Mouse (Mus musculus) left cerebral cortex, adult 11 months (tissue): ENCODE measurements at regions not wholly inside any gene's neighbourhood (a gene's known extent, or its start where the extent isn't known, plus 50 kb on each side); places are given as distances from the start of the nearest gene placed in this dataset.
"Not testable (repeated sequence)": the region's sequence is repeated elsewhere in the genome, so short reads cannot be mapped to it uniquely, and the experiment has no call there.

ENCODE experiments used
- DNase-seq: peaks from one replicate; pipeline ENCODE4 v3.0.0; 2022; ENCODE audit warnings: low spot score

GRCm38 (mm10) chr9:72166084-72166483 lies 54.4 kb upstream of the Tcf12 start:
- DNase-seq: no peak

DNA sequence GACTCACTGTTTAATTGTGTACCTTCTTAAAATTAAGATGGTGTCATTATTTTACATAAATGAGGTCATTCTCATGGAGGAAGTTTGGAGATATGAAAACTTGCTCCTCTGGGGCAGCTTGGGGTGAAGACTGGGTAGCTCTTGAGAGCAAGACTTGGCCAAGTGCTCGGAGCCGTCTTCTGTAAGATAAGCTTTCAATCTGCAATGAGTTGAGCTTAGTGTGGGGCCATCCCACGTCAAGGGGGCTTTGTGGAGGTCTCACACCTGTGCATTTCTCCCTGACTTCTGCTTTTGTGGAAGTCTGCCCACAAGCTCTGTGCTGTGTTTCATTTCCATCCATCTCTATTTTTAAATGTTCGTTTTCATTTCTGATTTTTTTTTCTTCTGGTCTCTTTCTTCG lies 54.9 kb upstream of the Tcf12 start:
- no peak for DNase-seq

GRCm38 (mm10) chr9:72169231-72169630 lies 57.6 kb upstream of the Tcf12 start:
- DNase-seq: no peak

- no peak for DNase-seq
Observed at GRCm38 (mm10) chr9:72169728-72170188, 58.1 kb upstream of the Tcf12 start.

- DNase-seq: no peak
Observed at GRCm38 (mm10) chr9:72170235-72170634, 58.6 kb upstream of the Tcf12 start.

DNA sequence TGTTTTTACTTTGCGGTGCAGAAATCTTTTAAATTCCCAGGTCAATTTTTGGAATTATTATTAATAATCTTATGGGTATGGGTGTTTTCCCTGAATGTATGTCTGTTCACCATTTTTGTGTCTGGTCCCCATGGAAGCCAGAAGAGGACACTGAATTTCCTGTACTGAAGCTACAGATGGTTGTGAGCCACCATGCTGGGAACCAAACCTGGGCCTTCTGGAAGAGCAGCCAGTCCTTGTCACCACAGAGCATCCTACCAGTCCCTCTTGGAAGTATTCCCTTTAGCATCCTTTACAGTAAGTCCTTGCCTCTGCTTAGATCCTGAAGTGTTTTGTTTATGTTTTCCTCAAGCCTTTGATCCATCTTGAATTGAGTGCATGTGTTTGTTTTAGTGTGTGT lies 60.7 kb upstream of the Tcf12 start:
- DNase-seq: no peak

- no peak for DNase-seq
Observed at GRCm38 (mm10) chr9:72180972-72181371, 69.3 kb upstream of the Tcf12 start.

DNA sequence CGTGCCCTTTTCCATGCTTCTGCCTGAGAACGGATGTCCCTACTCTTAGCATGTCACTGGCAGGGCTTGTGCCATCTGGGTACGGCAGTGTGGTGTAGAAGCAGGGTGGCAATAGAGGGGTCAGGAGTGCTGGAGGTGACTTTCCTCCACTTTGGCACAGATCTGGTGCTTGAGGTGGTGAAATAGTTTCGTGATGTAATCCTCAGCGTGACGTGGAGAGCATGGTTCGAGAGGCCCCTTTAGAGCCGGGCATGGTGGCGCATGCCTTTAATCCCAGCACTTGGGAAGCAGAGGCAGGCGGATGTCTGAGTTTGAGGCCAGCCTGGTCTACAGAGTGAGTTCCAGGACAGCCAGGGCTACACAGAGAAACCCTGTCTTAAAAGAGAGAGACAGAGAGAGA lies 71.7 kb upstream of the Tcf12 start:
- DNase-seq: no peak

- no peak for DNase-seq
Observed at GRCm38 (mm10) chr9:72183925-72184324, 72.3 kb upstream of the Tcf12 start.

- no peak for DNase-seq
Observed at GRCm38 (mm10) chr9:72189867-72190266, 78.2 kb upstream of the Tcf12 start.

DNA sequence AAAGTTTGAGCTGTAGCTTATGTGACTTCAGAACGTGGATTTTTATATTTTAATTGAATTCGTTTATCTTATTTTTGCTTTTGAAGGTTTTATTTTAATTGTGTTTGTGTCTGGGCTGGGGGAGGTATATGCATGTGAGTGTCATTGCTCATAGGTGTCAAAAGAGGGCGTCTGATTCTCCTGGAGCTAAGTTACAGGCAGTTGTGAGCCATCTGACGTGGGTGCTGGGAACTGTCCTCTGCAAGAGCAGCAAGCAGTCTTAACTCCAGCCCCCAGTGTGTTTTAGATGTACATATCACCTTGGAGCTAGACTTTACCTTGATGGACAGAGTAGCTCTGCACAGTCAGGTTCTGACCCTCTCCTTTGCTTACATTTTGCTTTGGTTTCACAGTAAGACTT lies 79.0 kb upstream of the Tcf12 start:
- DNase-seq: no peak

GRCm38 (mm10) chr9:72191091-72191490 lies 79.4 kb upstream of the Tcf12 start:
- no peak for DNase-seq

GRCm38 (mm10) chr9:72192051-72192952 lies 80.6 kb upstream of the Tcf12 start:
- DNase-seq: peak; percentile 38

- DNase-seq: not testable (repeated sequence)
Observed at GRCm38 (mm10) chr9:72192953-72193337, 81.3 kb upstream of the Tcf12 start.

- no peak for DNase-seq
Observed at GRCm38 (mm10) chr9:72195348-72195747, 79.3 kb upstream of the Zfp280d start.

- DNase-seq: no peak
Observed at GRCm38 (mm10) chr9:72196626-72197330, 77.9 kb upstream of the Zfp280d start.

DNA sequence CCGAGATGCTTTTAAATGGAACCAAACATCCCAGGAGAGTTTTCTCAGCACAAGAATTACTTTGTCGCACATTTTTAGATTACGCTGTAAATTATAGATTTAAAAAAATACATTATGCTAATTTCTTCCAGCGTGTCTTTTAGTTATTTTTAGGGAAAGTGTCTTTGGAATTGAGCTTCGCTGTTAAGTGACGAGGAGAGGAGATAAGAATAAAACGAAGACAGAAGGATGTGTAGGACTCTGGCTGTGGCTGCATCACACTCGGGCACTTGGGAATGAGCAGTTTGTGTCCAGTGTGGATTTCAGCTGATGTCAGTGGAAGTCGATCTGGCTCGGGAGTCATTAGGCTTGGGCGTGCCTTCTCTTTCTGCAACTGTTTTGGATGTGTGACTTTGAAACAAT lies 77.3 kb upstream of the Zfp280d start:
- no peak for DNase-seq

DNA sequence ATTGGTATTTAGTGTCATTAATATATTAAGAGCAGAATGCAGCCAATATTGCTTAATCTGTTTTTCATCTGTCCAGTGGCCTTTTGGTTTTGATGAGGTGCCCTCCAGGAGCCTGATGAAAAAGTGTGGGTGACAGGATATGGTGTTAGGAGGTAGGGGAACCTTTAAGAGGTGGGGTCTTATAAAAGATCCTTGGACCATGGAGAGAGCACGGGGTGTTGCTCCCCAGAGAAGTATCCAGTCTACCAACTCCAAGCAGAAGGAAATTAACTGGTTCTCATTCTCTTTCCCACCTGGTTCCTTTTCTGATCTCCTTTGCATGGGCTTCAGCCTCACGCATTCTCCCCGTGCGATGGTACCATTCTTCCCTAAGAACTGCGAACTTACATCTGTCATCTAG lies 75.7 kb upstream of the Zfp280d start:
- no peak for DNase-seq

DNA sequence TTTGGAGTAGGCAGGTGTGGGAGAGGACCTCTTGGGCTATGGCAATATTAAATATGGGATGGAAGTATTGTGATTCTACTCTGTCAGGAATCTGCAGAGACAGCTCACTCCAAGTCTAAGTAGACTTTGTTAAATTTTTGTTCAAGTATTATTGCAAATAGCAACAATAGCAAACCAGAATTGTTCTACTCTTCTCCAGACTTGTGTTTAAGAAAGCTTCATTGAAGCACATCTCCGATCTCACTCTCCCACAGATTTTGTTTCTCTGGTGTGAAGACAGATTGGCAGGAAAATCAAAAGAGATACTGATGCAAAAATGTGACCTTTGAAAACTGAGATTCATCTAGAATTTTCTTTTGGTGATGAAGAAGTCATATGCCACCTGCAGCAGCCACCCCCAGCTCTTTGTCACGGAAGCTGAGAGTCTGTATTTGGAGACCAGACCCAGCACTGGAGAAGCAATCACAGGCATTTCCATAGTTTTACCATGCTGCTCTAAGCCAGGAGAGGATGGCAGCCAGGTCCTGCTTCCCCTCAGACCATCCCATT lies 70.2 kb upstream of the Zfp280d start:
- DNase-seq: no peak

DNA sequence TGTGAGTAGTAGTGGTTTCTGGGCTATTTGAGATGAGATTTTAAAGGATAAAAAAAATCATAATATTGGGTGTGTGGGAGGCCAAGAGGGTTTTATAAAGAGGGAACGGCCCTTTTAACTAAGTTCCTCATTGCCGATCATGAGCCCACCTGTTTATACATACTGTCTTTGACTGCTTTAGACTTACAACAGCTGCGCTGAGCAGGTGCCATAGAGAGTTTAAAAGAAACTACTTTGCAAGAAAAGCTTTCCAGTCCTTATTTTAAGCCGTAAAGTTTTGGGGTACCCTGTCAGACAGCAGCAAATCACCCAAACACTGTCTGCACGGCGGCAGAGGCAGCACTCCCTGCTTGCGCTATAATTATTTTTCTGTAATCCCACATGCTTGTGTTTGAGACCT lies 68.8 kb upstream of the Zfp280d start:
- DNase-seq: no peak

GRCm38 (mm10) chr9:72206911-72207310 lies 67.7 kb upstream of the Zfp280d start:
- no peak for DNase-seq

GRCm38 (mm10) chr9:72208296-72208695 lies 66.4 kb upstream of the Zfp280d start:
- DNase-seq: no peak
